Mouse (Mus musculus) thymus, adult 2 months (tissue): ENCODE data around the gene Rpl12. TPM values are rescaled to one million over a fixed set of nuclear protein-coding genes. Genes with fewer than 3 reads are reported as not detected.

Experiments
- DNase-seq: peaks from one replicate; pipeline ENCODE4 v3.0.0; 2021
- H3K27ac ChIP-seq: fragments of 200-500 bp; 2 replicates; pipeline ENCODE4 v1.5.1; 2012; ENCODE audit warnings: low read length, control low read depth; ENCODE audit not compliant: control insufficient read depth, insufficient read depth
- H3K27me3 ChIP-seq: fragments of 200-500 bp; 2 replicates; pipeline ENCODE4 v1.6.1; 2012; ENCODE audit warnings: mild to moderate bottlenecking, low read length, moderate library complexity, mixed read lengths; ENCODE audit not compliant: control insufficient read depth, insufficient read depth
- H3K36me3 ChIP-seq: fragments of 200-500 bp; 2 replicates; pipeline ENCODE4 v1.6.1; 2012; ENCODE audit warnings: mild to moderate bottlenecking, low read length, moderate library complexity; ENCODE audit not compliant: control insufficient read depth, insufficient read depth
- H3K4me1 ChIP-seq: fragments of 200-500 bp; replicated peaks from 2 replicates; pipeline ENCODE4 v1.6.1; 2012; ENCODE audit warnings: low read length; ENCODE audit not compliant: control insufficient read depth, insufficient read depth
- H3K4me3 ChIP-seq: fragments of 200-500 bp; 2 replicates; pipeline ENCODE4 v1.5.1; 2012; ENCODE audit warnings: mild to moderate bottlenecking, low read length, control low read depth, moderate library complexity; ENCODE audit not compliant: control insufficient read depth, insufficient read depth
- CTCF ChIP-seq: fragments of 200-500 bp; IDR thresholded peaks from 2 replicates; pipeline ENCODE4 v1.5.1; 2012; ENCODE audit warnings: mild to moderate bottlenecking, control low read depth, low read length, moderate library complexity, borderline replicate concordance; ENCODE audit not compliant: control insufficient read depth, poor library complexity, insufficient read depth; ENCODE audit errors: extremely low read depth
- POLR2A ChIP-seq: fragments of 200-500 bp; IDR thresholded peaks from 2 replicates; pipeline ENCODE4 v1.6.1; 2012; ENCODE audit warnings: mild to moderate bottlenecking, low read length, control low read depth, moderate library complexity; ENCODE audit not compliant: control insufficient read depth, poor library complexity, insufficient read depth; ENCODE audit errors: extremely low read depth
- WGBS: fragments of 180-500 bp; shearing (Covaris S2); methylation state at CpG from one replicate; pipeline ENCODE4 v1.1.7; 2018; 5-methylcytosine and 5-hydroxymethylcytosine counted together
- polyA plus RNA-seq: library from polyadenylated mRNA; depleted of rRNA; stranded (reverse); fragments of >200 nt; gene quantifications from 2 replicates; pipeline ENCODE4 v1.2.3, GENCODE M21; 2012

The Rpl12 gene
- polyA plus RNA-seq, 1 experiment: 552 TPM

DNA sequence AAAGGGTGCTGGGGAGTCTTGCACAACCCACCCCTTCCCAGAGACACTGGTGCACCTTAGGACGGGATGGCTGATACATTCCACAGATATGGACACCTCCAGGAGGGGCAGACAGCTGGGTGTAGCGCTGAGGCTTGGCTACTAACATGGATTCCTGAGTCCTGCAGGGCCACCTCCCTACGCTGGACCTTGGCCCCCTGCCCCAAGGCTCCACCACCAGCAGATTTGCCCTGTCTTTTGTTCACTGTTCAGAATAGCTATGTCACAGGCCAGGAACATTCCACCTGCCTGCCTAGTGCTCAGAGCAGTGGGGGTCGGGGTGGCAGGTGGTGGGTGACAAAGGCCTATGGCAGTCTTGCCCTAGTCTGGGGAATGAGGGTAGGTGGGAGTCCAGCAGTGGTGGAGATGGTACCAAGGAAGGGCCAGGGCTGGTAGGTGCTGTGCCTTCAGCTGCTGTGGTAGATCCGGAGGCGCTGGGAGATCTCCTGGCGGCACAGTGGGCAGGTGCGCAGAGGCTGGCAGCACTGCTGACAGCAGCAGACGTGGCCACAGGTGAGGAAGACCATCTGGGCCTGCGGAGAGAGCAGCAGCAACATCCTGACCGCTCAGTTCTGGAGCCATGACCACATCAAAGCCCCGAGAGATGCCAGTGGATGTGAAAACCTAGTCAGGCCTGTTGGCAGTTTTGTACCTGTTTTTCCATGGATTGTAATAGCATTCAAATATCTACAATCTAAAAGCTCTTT is 34.9 kb upstream of the Rpl12 start:
- no peak for TF ChIP-seq POLR2A
- no peak for TF ChIP-seq CTCF
- peak; percentile 59 for DNase-seq
- WGBS: 34% methylated on average over 12 of the region's 12 CpGs
- H3K27me3 ChIP-seq: no peaks in the 10 kb centered on the region
- H3K4me3 ChIP-seq: no peak overlapping the region
- H3K36me3 ChIP-seq: no peaks in the 10 kb centered on the region
- H3K27ac ChIP-seq: no peak overlapping the region
- H3K4me1 ChIP-seq: peaks cover 14% of the 10 kb centered on the region

DNA sequence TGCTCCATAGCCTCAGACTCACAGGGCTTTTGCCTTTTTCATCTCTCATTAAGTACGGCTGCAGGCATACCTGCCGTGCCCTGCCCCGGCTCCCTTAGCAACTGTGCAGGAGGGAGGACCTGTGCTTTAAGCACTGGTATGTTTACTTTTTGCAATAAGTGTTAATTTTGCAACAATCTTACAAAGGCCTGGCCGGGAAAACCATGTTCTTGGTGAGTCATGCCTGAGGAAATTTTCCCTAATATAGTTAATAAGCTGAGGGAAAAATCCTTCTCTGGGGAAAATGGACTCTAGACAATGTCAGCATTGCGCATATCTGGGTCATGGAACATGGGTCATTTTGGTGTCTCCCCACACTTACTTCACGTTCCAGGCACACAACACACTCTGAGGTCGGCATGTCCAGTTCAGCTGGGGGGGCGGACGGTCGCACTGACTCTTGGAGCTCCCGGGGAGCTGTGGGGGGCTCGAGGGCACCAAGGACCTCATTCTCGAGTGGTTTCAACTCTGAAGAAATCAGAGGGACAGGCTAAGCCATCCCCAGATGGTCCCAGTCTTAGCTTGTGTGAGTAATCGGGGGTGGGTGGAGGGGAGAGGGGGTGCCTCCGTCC is 33.6 kb upstream of the Rpl12 start:
- DNase-seq: no peak
- TF ChIP-seq CTCF (no peak), POLR2A (no peak)
- no peaks in the 10 kb centered on the region for H3K27me3 ChIP-seq
- H3K36me3 ChIP-seq: no peaks in the 10 kb centered on the region
- no peak overlapping the region for H3K27ac ChIP-seq
- H3K4me1 ChIP-seq: peaks cover 22% of the 10 kb centered on the region
- no peak overlapping the region for H3K4me3 ChIP-seq
- WGBS: 92% methylated on average over 15 of the region's 15 CpGs

DNA sequence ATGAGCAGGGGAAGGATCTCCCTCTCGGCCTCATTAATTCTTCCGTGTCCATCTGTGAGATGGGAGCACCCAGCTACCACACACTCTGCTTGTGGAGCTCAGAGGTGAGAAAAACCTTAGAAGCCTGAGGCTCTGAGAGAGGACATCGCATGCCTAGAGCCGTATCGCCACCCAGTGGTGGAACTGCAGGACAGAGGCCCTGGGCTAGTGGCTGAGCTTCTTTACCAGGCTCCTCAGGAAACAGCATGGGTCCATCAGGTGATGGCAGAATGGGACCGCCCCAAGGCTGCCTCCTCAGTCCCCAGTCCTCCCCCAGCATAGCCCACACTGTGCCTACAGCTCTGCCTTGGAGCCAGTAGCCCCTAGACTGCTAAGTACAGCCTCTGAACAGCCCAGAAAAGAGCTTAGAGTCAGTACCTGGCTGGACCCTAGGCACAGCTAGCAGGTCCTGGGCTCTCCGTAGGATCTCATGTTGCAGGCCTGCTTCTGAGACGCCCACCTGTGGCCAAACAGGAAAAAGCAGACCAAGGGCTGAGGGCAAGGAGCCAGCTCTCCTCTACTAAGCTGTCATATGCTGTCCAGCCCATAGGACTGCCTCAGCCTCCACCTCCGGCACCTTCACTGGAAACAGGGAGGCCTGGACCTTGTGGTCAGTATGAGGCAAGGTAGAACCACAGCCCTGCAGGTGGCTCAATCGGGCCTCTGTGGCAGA is 33.0 kb upstream of the Rpl12 start:
- TF ChIP-seq POLR2A (no peak), CTCF (no peak)
- Histone ChIP-seq H3K27ac (no peak overlapping the region), H3K36me3 (no peaks in the 10 kb centered on the region), H3K4me3 (no peak overlapping the region), H3K27me3 (no peaks in the 10 kb centered on the region), H3K4me1 (peaks cover 22% of the 10 kb centered on the region)
- WGBS: 52% methylated on average over 10 of the region's 10 CpGs
- DNase-seq: peak; percentile 71

DNA sequence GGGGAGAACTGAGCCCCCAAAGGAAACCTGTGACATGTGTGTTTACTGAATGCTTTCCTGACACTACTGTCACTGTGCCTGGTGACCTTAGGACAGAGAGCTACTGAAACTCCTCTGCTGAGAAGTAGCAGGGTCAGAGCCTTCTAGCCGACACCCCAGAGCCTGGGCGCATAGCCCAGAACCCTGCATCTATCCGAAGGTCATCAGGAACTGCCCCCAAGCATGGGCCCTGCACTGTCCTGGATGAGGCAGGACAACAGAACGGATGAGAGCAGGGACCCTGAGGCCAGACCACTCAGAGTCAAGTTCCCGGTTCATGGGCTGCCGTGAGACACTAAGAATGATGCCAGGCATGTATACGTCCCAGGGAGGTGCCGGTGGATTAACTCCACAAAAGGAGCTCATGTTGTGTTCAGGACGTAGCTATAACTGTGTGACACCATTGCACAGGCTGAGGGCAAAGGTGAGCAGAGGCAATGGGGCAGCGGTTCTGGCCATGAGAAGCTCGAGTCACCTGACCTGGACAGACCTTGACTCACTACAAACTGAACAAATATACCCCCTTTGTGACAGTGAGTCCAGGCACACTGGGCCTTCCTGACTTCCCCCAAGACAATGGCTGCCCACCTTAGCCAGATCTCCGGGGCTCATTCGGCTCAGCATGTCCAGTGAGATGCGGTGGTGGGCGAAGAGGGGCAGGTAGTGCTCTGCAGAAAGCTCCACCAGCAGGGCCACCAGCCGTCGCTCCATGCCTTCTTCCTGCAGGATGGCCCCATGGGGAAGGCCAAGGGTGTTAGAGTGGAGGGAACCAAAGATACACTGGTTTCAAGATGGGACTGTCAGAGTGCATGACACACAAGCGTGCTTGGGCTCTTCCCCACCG is 32.2 kb upstream of the Rpl12 start:
- TF ChIP-seq POLR2A (no peak), CTCF (no peak)
- Histone ChIP-seq H3K36me3 (no peaks in the 10 kb centered on the region), H3K4me1 (peaks cover 29% of the 10 kb centered on the region), H3K27me3 (no peaks in the 10 kb centered on the region), H3K27ac (no peak overlapping the region), H3K4me3 (no peak overlapping the region)
- no peak for DNase-seq
- 96% methylated on average over 19 of the region's 19 CpGs for WGBS

DNA sequence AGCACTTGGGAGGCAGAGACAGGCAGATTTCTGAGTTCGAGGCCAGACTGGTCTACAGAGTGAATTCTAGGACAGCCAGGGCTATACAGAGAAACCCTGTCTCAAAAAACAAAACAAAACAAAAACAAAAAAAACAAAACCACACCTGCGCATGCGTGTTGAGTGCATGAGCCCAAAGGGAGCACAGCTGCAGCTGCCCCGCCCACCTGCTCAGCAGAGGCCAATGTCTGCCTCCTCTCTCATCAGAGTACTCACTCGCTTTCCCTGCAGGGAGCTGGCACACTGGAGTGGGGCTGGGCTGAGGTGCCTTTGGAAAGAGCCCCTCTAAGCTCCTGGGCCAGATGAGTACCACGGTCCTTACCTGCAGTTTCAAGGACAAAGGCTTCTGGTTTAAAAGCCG is 29.6 kb upstream of the Rpl12 start:
- H3K4me3 ChIP-seq: no peak overlapping the region
- H3K27me3 ChIP-seq: no peaks in the 10 kb centered on the region
- H3K27ac ChIP-seq: peak overlapping the region; percentile 62; the same call in 1 of the 2 replicates
- peak; percentile 82 for DNase-seq
- H3K36me3 ChIP-seq: no peaks in the 10 kb centered on the region
- no peak for TF ChIP-seq POLR2A
- TF ChIP-seq CTCF: no peak
- peaks cover 23% of the 10 kb centered on the region for H3K4me1 ChIP-seq
- WGBS: 18% methylated on average over 7 of the region's 7 CpGs

DNA sequence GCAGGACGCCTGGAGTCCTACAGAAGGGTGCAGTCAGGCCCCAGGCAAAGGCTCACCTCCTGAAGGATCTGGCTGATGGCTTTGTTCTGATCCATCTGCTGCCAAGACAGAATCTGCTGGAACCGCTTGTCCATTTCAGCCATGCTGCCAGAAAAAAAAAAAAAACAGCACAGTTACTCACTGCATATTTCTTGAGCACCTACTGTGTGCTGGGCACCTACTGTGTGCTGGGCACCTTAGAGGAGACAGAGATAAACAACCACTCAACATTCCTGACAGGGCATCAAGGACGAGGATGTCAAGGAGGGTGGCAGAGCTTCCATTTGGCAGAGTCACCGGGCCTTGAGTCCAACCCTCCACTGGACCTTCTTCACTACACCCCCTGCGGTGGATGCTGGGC is 22.6 kb upstream of the Rpl12 start:
- no peak for DNase-seq
- Histone ChIP-seq H3K27ac (no peak overlapping the region), H3K4me1 (peaks cover 5% of the 10 kb centered on the region; the same call in 1 of the 2 replicates), H3K4me3 (no peak overlapping the region), H3K27me3 (no peaks in the 10 kb centered on the region), H3K36me3 (no peaks in the 10 kb centered on the region)
- TF ChIP-seq POLR2A: no peak
- WGBS: 97% methylated on average over 5 of the region's 5 CpGs
